Mouse (Mus musculus): ENCODE measurements around the gene Pnpla7.

Gene Pnpla7

DNA sequence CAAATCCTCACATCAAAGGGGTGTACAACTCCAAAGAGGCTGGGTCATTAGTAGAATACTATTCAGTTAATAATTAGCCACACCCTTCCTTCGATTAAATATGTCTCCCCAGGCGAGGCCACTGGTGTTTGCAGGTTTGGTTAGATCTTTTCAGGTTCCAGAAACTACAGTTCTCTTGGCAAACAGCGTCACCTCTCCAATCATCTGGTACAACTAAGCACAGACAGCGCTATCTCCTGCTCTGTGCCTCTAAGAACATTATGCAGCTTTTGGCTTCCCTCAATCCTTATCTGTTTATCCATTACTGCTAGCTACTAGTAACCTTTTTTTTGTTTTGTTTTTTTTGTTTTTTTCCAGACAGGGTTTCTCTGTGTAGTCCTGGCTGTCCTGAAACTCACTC is 93.7 kb downstream of the Pnpla7 start:
- DNase-seq (ENCODE audit: inconsistent ontology term) = no peak

DNA sequence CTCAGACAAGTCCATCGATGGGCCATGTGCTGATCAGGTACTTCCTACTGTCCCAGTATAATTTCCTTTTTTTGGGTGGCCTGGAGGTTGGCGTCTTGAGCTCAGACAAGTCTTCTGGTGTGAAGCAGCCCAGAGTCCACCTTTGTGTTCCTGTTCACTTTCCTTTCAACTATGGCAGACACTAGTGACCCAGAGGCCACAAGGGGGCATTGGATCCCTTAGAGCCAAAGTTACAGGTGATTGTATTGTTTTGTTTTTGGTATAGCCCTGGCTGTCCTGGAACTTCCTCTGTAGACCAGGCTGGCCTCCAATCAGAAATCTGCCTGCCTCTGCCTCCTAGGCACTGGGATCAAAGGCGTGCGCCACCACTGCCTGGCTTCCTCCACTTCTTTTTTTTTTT is 96.6 kb downstream of the Pnpla7 start:
- no peak for DNase-seq (ENCODE audit: inconsistent ontology term)

DNA sequence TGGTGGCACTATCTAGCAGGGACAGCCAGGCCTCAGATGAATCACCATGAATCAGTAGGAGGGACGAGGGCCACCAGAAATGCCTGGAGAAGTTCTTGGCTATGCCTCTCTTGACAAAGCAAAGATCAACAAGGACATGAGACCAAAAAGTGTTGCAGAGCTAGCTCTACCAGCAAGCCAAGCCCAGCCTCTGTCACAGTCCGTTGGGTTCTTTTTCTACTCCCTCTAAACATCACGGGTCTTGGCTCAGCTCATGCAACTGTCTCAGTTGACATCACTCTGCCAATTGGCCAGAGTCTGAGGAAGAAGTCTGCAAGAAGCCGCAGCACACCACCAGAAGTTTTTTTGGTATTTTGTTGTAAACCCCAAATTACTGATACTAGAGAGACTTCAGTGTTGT is 99.7 kb downstream of the Pnpla7 start:
- DNase-seq (ENCODE audit: inconsistent ontology term) = no peak

DNA sequence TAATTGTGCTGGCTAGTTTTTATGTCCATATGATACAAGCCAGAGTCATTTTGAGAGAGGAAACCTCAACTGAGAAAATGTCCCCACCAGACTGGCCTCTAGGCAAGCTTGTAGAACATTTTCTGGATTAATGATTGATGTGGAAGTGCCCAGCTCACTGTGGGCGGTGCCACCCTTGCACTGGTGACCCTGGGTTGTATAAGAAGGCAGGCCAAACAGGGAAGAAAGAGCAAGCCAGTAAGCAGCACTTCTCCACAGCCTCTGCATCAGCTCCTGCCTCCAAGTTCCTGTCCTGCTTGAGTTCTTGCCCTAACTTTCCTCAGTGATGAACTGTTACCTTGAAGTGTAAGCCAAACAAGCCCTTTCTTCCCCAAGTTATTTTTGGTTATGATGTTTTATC is 103.1 kb downstream of the Pnpla7 start:
- DNase-seq (ENCODE audit: inconsistent ontology term) = no peak

DNA sequence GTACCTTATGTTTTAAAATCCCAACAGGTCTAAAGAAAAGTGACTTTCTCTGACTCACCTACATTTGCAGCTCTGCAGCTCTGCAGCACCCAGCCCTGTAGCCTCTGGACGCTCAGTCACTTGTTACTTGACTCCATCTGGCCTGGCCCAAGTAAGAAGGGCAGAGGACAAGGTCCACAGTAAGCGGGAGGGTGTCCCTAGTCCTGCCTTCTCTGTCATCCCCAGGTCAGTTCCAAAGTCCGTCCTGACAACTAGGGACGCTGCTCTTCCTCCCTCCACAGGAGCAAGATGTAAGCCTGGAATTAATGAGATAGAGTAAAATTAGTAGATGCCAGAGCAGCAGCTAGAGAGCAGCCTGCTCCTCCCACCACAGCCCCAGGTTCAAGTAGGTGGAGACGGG is 104.2 kb downstream of the Pnpla7 start, which contains the start of gene Entpd8:
Gene Entpd8, plus strand, starts transcription at position 229 of the 400 bp plus-strand sequence.
- no peak for DNase-seq (ENCODE audit: inconsistent ontology term)

DNA sequence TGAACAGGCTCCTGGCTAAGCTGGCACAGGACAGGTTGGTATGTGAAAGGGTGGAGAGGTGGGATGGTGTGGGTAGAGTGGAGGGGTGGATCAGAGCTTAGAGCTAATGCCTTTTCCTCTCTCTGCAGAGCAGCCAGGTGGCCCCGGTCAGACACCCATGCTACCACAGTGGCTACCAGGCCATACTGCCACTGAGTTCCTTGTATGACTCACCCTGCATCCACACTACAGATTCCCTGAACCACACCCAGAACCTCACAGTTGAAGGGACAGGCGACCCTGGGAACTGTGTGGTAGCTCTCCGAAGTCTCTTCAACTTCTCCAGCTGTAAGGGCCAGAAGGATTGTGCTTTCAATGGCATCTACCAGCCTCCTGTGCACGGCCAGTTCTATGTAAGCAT is 107.9 kb downstream of the Pnpla7 start:
- DNase-seq (ENCODE audit: inconsistent ontology term) = no peak

DNA sequence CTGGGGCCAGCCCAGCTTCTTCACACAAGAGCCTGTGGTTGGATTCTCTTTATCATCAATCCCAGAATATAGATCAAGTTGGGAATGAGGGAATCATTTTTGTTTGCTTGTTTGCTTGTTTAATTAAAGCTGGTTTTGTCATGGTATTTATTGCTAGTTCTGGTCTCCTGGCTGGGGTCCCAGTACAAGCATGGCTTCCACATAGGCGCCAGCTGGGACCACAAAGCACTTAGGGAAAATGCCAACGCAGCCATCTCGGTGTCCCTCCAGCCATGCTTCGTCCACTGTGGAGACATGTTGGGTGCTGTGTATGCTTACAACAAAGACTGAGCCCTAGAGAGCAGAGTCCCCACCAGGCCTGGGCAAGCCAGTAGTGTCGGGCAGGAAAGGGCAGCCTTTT is 109.7 kb downstream of the Pnpla7 start:
- no peak for DNase-seq (ENCODE audit: inconsistent ontology term)

- no peak for DNase-seq (ENCODE audit: inconsistent ontology term)
Observed at GRCm38 (mm10) chr2:25087842-25088241, 112.0 kb downstream of the Pnpla7 start.

- DNase-seq (ENCODE audit: inconsistent ontology term) = no peak
Observed at GRCm38 (mm10) chr2:25088636-25089035, 112.8 kb downstream of the Pnpla7 start.

DNA sequence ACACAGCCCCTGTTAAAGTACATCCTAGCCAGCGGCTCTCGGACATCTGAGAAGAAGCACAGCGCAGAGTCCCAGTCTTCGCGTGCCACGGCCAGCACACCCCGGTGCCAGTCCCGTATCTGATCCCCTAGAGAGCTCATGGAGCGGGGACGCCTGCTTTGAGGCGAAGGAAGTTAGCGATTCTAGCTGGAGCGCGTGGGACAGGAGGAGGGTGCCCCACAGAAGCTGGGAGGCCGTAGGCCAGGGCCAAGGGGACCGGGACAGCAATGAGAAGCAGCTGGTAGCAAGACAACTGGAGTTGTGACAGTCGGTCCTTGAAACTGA is 118.9 kb downstream of the Pnpla7 start:
- no peak for DNase-seq (ENCODE audit: inconsistent ontology term)

DNA sequence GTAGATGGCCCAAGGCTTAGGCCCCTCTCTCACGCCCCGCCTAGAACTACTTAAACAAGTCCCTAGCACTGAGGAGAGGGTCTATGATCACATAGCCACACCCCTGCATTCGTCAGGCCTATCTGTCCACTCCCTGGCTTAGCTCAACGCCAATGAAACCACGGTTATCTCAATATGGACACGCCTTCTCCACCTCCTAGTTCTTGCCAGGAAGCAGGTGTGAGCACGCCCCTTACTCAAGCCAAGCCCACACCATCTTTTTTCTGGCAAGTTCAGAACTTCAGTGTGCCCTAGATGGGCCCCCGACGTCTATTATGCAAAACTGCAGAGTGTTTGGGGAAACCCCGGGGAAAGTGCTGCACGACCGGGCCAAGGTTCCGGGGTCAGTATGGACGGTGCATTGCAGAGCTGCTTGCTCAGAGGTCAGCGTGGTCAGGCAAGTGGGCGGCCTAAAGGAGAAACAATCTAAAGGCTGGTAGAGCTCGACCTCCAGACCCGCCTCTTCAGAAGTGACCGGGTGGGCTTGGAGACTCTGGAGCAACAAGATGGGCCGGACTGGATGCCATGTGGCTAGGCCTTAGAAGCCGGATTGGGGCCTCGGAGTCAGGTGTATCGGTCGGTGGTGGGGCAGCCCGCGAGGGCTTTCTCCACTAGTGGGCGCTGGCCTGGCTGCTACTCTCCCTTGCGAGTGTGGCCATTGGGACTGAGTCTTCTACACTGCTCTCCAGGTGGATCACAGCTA is 119.4 kb downstream of the Pnpla7 start, which contains the start of gene Noxa1:
Gene Noxa1, minus strand, starts transcription at position 41 of the 742 bp plus-strand sequence.
- no peak for DNase-seq (ENCODE audit: inconsistent ontology term)

DNA sequence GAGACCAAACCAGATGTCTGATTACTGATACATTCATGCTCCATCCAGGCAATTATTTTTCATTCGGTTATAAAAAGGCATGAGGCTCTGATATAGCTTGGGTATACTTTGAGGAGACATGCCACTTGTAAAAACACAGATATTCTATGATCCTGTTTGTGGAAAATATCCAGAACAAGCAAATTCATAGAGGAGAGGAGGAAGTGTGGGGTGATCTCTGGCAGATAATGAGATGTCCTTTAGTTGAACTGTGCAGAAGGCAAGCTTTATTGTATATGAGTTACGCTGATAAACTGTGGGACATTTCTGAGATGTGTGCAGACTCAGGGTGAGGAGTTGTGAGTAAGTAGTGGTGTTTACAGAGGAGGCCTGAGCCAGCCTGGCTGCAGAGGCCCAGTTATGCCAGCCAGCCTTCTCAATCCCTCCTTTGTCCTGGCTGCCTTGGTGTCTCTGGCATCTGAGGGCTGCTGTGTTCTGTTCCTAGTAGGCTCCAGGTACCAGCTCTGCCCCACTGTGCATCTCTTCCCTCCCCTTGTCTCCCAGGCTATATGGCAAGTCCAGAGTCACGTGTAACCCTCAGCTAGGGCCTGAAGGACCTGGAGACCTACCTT is 122.3 kb downstream of the Pnpla7 start:
- DNase-seq (ENCODE audit: inconsistent ontology term) = no peak

GRCm38 (mm10) chr2:25098956-25099355 is 123.1 kb downstream of the Pnpla7 start:
- DNase-seq (ENCODE audit: inconsistent ontology term) = peak; percentile 56

DNA sequence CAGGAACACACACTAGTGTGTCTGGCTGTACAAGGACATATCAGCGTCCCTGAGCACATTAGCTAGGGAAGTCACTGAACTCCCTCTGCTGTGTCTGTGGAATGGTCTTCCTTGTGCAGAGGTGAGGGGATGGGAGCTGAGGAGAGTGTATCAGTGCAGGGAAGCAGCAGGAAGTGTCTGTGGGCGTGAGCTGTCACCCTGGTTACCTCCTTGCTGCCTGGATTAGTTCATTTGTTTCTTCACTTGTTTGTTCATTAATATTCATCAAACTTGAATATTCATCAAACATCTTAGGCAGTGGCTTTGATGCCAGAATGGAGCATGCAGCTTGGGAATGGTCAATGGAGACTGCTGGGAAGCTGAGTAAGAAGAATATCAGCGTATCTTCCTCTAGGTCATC is 123.9 kb downstream of the Pnpla7 start:
- no peak for DNase-seq (ENCODE audit: inconsistent ontology term)
